Mouse (Mus musculus) myocyte (in vitro differentiated cells): ENCODE measurements at regions not wholly inside any gene's neighbourhood (a gene's known extent, or its start where the extent isn't known, plus 50 kb on each side); places are given as distances from the start of the nearest gene placed in this dataset.
"Not testable (repeated sequence)": the region's sequence is repeated elsewhere in the genome, so short reads cannot be mapped to it uniquely, and the experiment has no call there.

Experiments
- H3K27me3 ChIP-seq: one replicate; pipeline ENCODE4 v1.6.1; 2011; ENCODE audit not compliant: control insufficient read depth, insufficient read depth, insufficient read length
- H3K36me3 ChIP-seq: one replicate; pipeline ENCODE4 v1.6.1; 2011; ENCODE audit not compliant: control insufficient read depth, insufficient read depth
- H3K4me2 ChIP-seq: one replicate; pipeline ENCODE4 v1.6.1; 2011; ENCODE audit warnings: low read depth, control low read depth
- H3K4me3 ChIP-seq: one replicate; pipeline ENCODE4 v1.5.1; 2011; ENCODE audit warnings: mild to moderate bottlenecking, control low read depth, moderate library complexity
- H3K79me2 ChIP-seq: one replicate; pipeline ENCODE4 v1.6.1; 2011; ENCODE audit not compliant: control insufficient read depth, insufficient read depth
- H3ac ChIP-seq: one replicate; pipeline ENCODE4 v1.6.1; 2011; ENCODE audit not compliant: control insufficient read depth, insufficient read length
- E2F4 ChIP-seq: IDR thresholded peaks from one replicate; pipeline ENCODE4 v1.6.1; 2011; ENCODE audit warnings: mild to moderate bottlenecking, control low read depth, moderate library complexity; ENCODE audit not compliant: insufficient read depth
- MAX ChIP-seq: IDR thresholded peaks from one replicate; pipeline ENCODE4 v1.6.1; 2011; ENCODE audit warnings: low read depth, mild to moderate bottlenecking, control low read depth
- MYOD1 ChIP-seq, 3 experiments: IDR thresholded peaks; one replicate each; pipeline ENCODE4 v1.6.1; 2011; ENCODE audit warnings: control low read depth in 2 of 3, low read depth in 2 of 3, mild to moderate bottlenecking in 2 of 3, moderate library complexity in 1 of 3; ENCODE audit not compliant: insufficient read length in 2 of 3, control insufficient read depth in 1 of 3
- POLR2AphosphoS2 ChIP-seq: IDR thresholded peaks from one replicate; pipeline ENCODE4 v1.6.1; 2011; ENCODE audit warnings: low read depth, control low read depth; ENCODE audit not compliant: insufficient read length
- REST ChIP-seq: IDR thresholded peaks from one replicate; pipeline ENCODE4 v1.6.1; 2011; ENCODE audit warnings: mild to moderate bottlenecking, control low read depth, moderate library complexity; ENCODE audit not compliant: insufficient read depth, insufficient read length
- SRF ChIP-seq: IDR thresholded peaks from one replicate; pipeline ENCODE4 v1.6.1; 2011; ENCODE audit warnings: low read depth; ENCODE audit not compliant: control insufficient read depth, insufficient read length
- TCF12 ChIP-seq: IDR thresholded peaks from one replicate; pipeline ENCODE4 v1.6.1; 2011; ENCODE audit warnings: mild to moderate bottlenecking, control low read depth; ENCODE audit not compliant: poor library complexity, insufficient read depth, severe bottlenecking
- TCF3 ChIP-seq: IDR thresholded peaks from one replicate; pipeline ENCODE4 v1.6.1; 2011; ENCODE audit warnings: low read depth, control low read depth; ENCODE audit not compliant: insufficient read length
- USF1 ChIP-seq: IDR thresholded peaks from one replicate; pipeline ENCODE4 v1.6.1; 2011; ENCODE audit warnings: low read depth, mild to moderate bottlenecking, control low read depth, moderate library complexity

GRCm38 (mm10) chr3:81836478-81836877 lies 95.9 kb upstream of the Ctso start:
- Histone ChIP-seq H3K36me3 (no peaks in the 10 kb centered on the region), H3K79me2 (no peaks in the 10 kb centered on the region), H3ac (no peak overlapping the region), H3K4me3 (no peak overlapping the region), H3K27me3 (no peaks in the 10 kb centered on the region), H3K4me2 (no peak overlapping the region)
- TF ChIP-seq E2F4 (no peak), SRF (no peak), POLR2AphosphoS2 (no peak), USF1 (no peak), TCF3 (no peak)

GRCm38 (mm10) chr3:81838121-81838520 lies 94.3 kb upstream of the Ctso start:
- H3K27me3 ChIP-seq, H3K79me2 ChIP-seq, H3K4me3 ChIP-seq, H3K4me2 ChIP-seq, H3K36me3 ChIP-seq, H3ac ChIP-seq: not testable (repeated sequence)

GRCm38 (mm10) chr3:81864487-81864886 lies 67.9 kb upstream of the Ctso start:
- Histone ChIP-seq H3ac (no peak overlapping the region), H3K79me2 (no peaks in the 10 kb centered on the region), H3K4me3 (no peak overlapping the region), H3K4me2 (no peak overlapping the region), H3K27me3 (no peaks in the 10 kb centered on the region), H3K36me3 (no peaks in the 10 kb centered on the region)
- no peak for TF ChIP-seq TCF12
- no peak for TF ChIP-seq POLR2AphosphoS2
- TF ChIP-seq MAX, result no peak
- TF ChIP-seq REST, result no peak
- peak in 1 of 3 experiments; percentile 58 for TF ChIP-seq MYOD1 (IDR thresholded peaks at IDR 0.05; ENCODE audit: control insufficient read depth in 1 of 3, insufficient read length in 2 of 3, low read depth in 2 of 3)
- TF ChIP-seq USF1, result no peak
